Mouse (Mus musculus) fibroblast of lung, adult 2 months (primary cell): Measurements from ENCODE around the gene Tdgf1.

Source experiments
- DNase-seq: peaks from one replicate; pipeline ENCODE4 v3.0.0-alpha.2; 2011; ENCODE audit warnings: low read depth

The Tdgf1 gene

GRCm38 (mm10) chr9:110945926-110946325, at the start of gene Tdgf1:
Tdgf1 (minus strand) TSS chr9:110946158.
- no peak for DNase-seq

GRCm38 (mm10) chr9:110994716-110995172, 48.8 kb upstream of the Tdgf1 start:
- no peak for DNase-seq

GRCm38 (mm10) chr9:110993281-110993709, 47.3 kb upstream of the Tdgf1 start:
- DNase-seq, result no peak

- DNase-seq, result no peak
Measured at GRCm38 (mm10) chr9:110990204-110990603, 44.2 kb upstream of the Tdgf1 start, which contains the start of gene Rtp3. Rtp3 (minus strand) TSS chr9:110990583.

- no peak for DNase-seq
Measured at GRCm38 (mm10) chr9:110989543-110989942, 43.6 kb upstream of the Tdgf1 start.

GRCm38 (mm10) chr9:110989141-110989540, 43.2 kb upstream of the Tdgf1 start:
- no peak for DNase-seq

- no peak for DNase-seq
Measured at GRCm38 (mm10) chr9:110988078-110988477, 42.1 kb upstream of the Tdgf1 start.

GRCm38 (mm10) chr9:110987331-110987730, 41.4 kb upstream of the Tdgf1 start:
- no peak for DNase-seq

GRCm38 (mm10) chr9:110985951-110986350, 40.0 kb upstream of the Tdgf1 start:
- no peak for DNase-seq

- DNase-seq, result no peak
Measured at GRCm38 (mm10) chr9:110985541-110985940, 39.6 kb upstream of the Tdgf1 start.

GRCm38 (mm10) chr9:110984096-110984495, 38.1 kb upstream of the Tdgf1 start:
- DNase-seq, result no peak

GRCm38 (mm10) chr9:110982351-110982750, 36.4 kb upstream of the Tdgf1 start:
- no peak for DNase-seq

- no peak for DNase-seq
Measured at GRCm38 (mm10) chr9:110979411-110979810, 33.5 kb upstream of the Tdgf1 start.

GRCm38 (mm10) chr9:110965910-110966231, 19.9 kb upstream of the Tdgf1 start:
- no peak for DNase-seq

GRCm38 (mm10) chr9:110965062-110965909, 19.3 kb upstream of the Tdgf1 start:
- no peak for DNase-seq

GRCm38 (mm10) chr9:110963566-110964115, 17.7 kb upstream of the Tdgf1 start:
- DNase-seq, result no peak

GRCm38 (mm10) chr9:110961386-110961785, 15.4 kb upstream of the Tdgf1 start:
- DNase-seq, result no peak

- DNase-seq, result no peak
Measured at GRCm38 (mm10) chr9:110960230-110961149, 14.5 kb upstream of the Tdgf1 start.

GRCm38 (mm10) chr9:110959669-110960068, 13.7 kb upstream of the Tdgf1 start:
- no peak for DNase-seq

- DNase-seq, result no peak
Measured at GRCm38 (mm10) chr9:110955962-110956361, 10.0 kb upstream of the Tdgf1 start.

- no peak for DNase-seq
Measured at GRCm38 (mm10) chr9:110954681-110955445, 8.9 kb upstream of the Tdgf1 start.
